Mouse (Mus musculus): ENCODE results near the gene Alyref2.

- no peak for TF ChIP-seq CTCF (IDR thresholded peaks at IDR 0.05; ENCODE audit: low read depth)
- TF ChIP-seq EP300 (IDR thresholded peaks at IDR 0.05; ENCODE audit: low read depth), result no peak
These were observed 29.2 kb upstream of the Alyref2 start for GRCm38 (mm10) chr1:171473920-171474640.
